Mouse (Mus musculus): ENCODE data around the gene Gas8. TPM values are rescaled to one million over a fixed set of nuclear protein-coding genes. Genes with fewer than 3 reads are reported as not detected.
"Not testable (repeated sequence)": the region's sequence is repeated elsewhere in the genome, so short reads cannot be mapped to it uniquely, and the experiment has no call there.

Gas8 gene
- polyA plus RNA-seq, 1 experiment = 45.1 TPM

DNA sequence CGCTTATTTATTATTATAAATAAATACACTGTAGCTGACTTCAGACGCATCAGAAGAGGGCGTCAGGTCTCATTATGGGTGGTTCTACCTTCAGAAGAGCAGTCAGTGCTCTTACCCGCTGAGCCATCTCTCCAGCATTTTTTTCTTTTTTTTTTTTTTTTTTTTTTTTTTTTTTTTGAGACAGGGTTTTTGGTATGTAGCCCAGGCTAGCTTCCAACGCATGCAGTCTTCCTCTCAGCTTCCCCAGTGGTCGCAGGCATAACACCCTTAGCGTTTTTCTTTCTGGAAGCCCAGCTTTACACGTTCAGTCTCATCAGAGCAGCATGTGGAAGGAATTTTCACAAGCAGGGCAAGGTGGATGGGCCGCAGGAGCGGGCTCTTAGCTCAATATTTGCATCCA lies 462 bp upstream of the Gas8 start:
- TF ChIP-seq CTCF (IDR thresholded peaks at IDR 0.05; ENCODE audit: borderline replicate concordance, extremely low read depth, insufficient read depth, insufficient read length) (no peak), POLR2A (IDR thresholded peaks at IDR 0.05; ENCODE audit: borderline replicate concordance, extremely low read depth, insufficient read depth, insufficient read length, poor library complexity, severe bottlenecking) (no peak)

GRCm38 (mm10) chr8:123520048-123520447 lies 1.4 kb downstream of the Gas8 start:
- DNase-seq (ENCODE audit: low read depth) = not testable (repeated sequence)

More for the DNA sequence above, 462 bp upstream of the Gas8 start:
- DNase-seq (ENCODE audit: low read depth) = no peak

- DNase-seq (ENCODE audit: low read depth) = peak; percentile 18
- no peak for TF ChIP-seq CTCF (IDR thresholded peaks at IDR 0.05; ENCODE audit: borderline replicate concordance, extremely low read depth, insufficient read depth, insufficient read length)
- TF ChIP-seq POLR2A (IDR thresholded peaks at IDR 0.05; ENCODE audit: borderline replicate concordance, extremely low read depth, insufficient read depth, insufficient read length, poor library complexity, severe bottlenecking) = no peak
Measured at GRCm38 (mm10) chr8:123527720-123528489, 9.3 kb downstream of the Gas8 start.

DNA sequence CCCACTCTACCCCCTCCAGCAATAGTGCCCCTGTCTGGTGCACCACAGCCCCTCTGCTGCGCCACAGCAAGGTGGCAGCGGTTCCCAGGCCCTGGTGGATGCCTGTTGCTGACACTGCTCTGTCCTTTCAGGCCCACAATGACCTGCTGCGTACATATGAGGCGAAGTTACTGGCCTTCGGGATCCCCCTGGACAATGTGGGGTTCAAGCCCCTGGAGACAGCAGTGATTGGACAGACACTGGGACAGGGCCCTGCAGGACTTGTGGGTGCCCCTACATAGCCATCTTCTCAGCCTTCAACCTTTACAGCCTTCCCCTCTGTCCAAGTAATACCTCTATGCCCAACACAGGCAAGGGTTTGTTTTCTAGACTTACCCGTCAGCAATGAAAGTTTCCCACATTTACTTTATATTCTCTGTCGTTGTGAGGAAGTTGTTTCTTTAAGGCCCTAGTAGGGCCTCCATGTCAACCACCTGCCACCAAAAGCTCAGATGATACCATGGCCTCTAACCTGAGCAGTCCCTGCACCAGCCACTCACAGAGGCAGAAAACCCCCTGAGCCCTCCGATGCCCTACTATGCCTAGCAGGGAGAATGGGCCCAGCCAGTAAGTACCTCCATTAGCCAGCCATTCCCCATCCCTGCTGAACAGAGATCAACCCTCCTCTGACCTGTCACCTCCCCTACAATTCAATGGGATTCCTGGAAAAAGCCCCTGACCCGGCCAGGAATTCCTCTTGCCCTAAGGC lies 17.8 kb downstream of the Gas8 start:
- no peak for DNase-seq (ENCODE audit: low read depth)
- TF ChIP-seq CTCF (IDR thresholded peaks at IDR 0.05; ENCODE audit: borderline replicate concordance, extremely low read depth, insufficient read depth, insufficient read length) (no peak), POLR2A (IDR thresholded peaks at IDR 0.05; ENCODE audit: borderline replicate concordance, extremely low read depth, insufficient read depth, insufficient read length, poor library complexity, severe bottlenecking) (no peak)

GRCm38 (mm10) chr8:123536990-123537380 lies 18.4 kb downstream of the Gas8 start:
- DNase-seq (ENCODE audit: low read depth) = no peak
- TF ChIP-seq CTCF (IDR thresholded peaks at IDR 0.05; ENCODE audit: borderline replicate concordance, extremely low read depth, insufficient read depth, insufficient read length) (no peak), POLR2A (IDR thresholded peaks at IDR 0.05; ENCODE audit: borderline replicate concordance, extremely low read depth, insufficient read depth, insufficient read length, poor library complexity, severe bottlenecking) (no peak)

DNA sequence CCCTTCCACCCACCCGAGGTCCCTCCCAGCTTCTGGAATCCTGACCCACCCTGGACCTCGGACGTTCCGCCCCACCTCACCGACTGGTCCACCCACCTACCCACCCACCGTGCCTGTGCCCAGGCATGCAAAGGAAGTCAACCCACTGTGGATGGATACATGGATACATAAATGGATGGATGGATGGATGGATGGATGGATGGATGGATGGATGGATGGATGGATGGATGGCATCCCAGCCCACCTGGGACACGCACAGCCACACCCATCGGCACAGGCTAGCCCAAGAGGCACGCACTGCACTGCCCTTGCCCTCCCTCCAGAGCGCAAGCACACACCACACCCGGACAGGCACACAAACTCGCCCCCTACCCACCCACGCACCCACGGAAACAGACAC lies 19.0 kb downstream of the Gas8 start:
- DNase-seq (ENCODE audit: low read depth) = not testable (repeated sequence)

- DNase-seq (ENCODE audit: low read depth) = not testable (repeated sequence)
Measured at GRCm38 (mm10) chr8:123564221-123564620, 45.6 kb downstream of the Gas8 start.

- not testable (repeated sequence) for DNase-seq (ENCODE audit: low read depth)
Measured at GRCm38 (mm10) chr8:123575386-123575785, 56.8 kb downstream of the Gas8 start.

Other genes starting within 250 kb of the Gas8 start
- 19.4 and 42.7 TPM in 2 replicates for gene Fanca, start 200.3 kb upstream of the Gas8 start, polyA plus RNA-seq (2012; rRNA removed)
- gene Spire2, start 186.1 kb upstream of the Gas8 start, polyA plus RNA-seq (2012; rRNA removed) = 42.0 and 47.0 TPM in 2 replicates
- gene Tcf25, start 145.1 kb upstream of the Gas8 start, polyA plus RNA-seq (2012; rRNA removed) = 313 and 402 TPM in 2 replicates
- 0.05 and 0.08 TPM in 2 replicates for gene Mc1r, start 111.7 kb upstream of the Gas8 start, polyA plus RNA-seq (2012; rRNA removed)
- gene Tubb3, start 107.4 kb upstream of the Gas8 start, polyA plus RNA-seq (2012; rRNA removed) = 3,325 and 3,474 TPM in 2 replicates
- 53.2 and 55.5 TPM in 2 replicates for gene Def8, start 95.3 kb upstream of the Gas8 start, polyA plus RNA-seq (2012; rRNA removed)
- 31.8 and 35.3 TPM in 2 replicates for gene Afg3l1, start 40.9 kb upstream of the Gas8 start, polyA plus RNA-seq (2012; rRNA removed)
- gene Dbndd1, start 3.4 kb upstream of the Gas8 start, polyA plus RNA-seq (2012; rRNA removed) = 85.3 and 88.4 TPM in 2 replicates
- gene Rhou, start 135.1 kb downstream of the Gas8 start, polyA plus RNA-seq (2012; rRNA removed) = 20.9 and 30.1 TPM in 2 replicates

Data from brain, embryonic 14.5 days (tissue).